Mouse (Mus musculus) NIH3T3 (cell line): ENCODE measurements at regions not wholly inside any gene's neighbourhood (a gene's known extent, or its start where the extent isn't known, plus 50 kb on each side); places are given as distances from the start of the nearest gene placed in this dataset.
"Not testable (repeated sequence)": the region's sequence is repeated elsewhere in the genome, so short reads cannot be mapped to it uniquely, and the experiment has no call there.

Experiments used
- DNase-seq: peaks from one replicate; pipeline ENCODE4 v3.0.0-alpha.2; 2012; ENCODE audit warnings: low read depth

DNA sequence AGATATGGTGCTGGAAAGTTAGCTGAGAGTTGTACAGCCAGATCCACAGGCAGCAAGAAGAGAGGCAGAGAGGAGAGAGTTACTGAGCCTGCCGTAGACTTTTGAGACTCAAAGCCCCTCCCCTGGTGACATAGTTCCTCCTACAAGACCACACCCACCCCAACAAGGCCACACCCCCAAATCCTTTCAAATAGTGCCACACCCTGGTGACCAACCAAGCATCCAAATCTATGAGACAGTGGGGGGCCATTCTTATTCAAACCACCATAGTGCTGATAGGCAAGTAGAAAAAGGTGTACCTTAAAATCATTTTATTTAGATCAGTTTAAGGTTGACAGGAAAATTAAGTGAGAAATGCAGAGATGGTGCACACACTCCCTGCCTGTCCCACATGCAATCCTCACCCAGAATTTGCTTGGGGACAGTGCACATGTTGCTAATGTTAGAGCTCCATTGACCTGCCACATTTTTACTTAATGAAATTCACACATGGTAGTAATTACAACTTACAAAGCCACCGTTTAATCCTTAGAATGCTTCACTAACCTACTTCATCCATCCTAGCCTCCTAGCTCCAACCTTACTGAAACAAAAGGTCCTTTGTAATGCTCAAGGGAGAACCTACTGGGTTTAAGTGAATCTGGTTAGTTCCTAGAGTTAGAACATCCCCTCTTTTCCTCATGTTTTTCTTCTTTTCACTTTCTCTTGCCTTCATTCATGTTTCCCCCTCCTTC, 86.5 kb downstream of the Phlda1 start:
- no peak for DNase-seq

DNA sequence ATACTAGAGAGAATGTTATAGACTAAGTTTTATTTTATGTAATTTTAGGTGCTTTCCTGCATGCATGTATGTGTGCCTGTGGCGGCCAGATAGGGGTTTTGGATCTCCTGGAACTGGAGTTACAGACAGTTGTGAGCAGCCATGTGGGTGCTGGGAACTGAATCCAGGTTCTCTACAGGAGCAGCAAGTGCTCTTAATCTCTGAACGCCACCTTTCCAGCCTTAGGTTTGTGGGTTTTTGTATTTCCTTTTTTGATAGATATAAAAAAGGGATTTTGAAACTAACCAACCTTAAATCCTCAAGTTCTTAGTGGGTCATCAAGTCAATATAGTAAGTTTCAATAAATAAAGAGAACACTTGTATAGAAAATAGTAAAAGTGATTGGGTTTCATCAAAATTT, 87.2 kb downstream of the Phlda1 start:
- no peak for DNase-seq

DNA sequence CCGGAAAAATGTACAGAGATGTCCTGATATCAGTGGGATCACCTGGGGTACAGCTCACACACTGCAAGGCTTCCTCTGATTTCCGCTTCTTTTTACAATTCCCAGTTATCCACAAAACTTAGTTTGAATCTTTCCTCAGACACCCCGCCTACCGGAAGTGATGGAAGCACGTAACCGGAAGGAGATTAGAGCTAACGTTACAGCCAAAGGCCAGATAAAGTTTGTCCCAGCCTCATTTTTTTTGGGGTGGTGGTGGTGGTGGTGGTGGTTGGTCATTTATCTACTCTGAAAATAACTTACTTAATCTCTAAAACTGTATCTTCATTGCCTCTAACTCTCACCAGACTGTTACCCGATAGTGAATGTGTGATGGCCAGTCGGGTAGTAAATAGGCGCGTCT, 88.1 kb downstream of the Phlda1 start:
- DNase-seq = no peak

DNA sequence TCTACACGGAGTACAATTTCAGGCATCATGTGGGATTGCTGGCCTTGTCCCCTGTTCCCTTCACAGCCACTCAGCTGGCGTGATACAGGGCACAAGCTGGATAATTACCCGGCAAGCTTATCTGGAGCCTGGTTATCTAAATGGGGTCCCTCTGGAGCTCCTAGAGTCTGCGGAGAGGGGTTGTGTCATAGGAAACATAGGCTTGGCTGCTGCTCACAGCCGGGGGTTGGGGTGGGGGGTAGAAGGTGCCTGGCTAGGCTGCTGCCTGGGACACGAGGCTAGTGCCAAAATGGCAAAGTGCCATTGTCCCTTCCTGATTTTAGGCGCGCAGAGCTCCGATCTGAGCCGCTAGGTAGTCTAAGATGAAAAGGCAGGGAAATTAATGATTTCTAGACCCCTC, 88.6 kb downstream of the Phlda1 start:
- no peak for DNase-seq

DNA sequence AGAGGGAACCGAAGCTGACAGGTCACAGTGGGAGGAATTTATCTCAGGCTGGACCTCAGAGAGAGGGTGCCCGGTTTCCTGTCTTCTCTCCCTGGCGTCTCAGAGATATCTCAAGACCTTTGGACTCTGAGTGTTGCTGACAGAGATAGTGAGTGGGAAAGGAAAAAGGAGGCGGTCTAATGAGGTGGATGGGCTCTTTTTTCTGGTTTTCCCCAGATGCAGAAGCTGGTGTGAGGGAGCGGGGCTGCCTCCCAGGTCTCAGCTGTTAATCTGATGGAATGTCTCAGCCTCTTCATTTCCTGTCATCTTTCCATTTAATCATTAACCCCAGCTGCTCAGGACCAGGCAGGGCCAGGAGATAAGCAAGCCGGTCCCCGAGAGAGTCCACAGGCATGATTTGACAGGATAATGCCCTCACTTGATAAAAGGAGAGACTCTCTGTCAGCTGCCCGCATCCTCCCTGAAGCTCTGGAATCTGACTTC, 89.5 kb downstream of the Phlda1 start:
- no peak for DNase-seq

DNA sequence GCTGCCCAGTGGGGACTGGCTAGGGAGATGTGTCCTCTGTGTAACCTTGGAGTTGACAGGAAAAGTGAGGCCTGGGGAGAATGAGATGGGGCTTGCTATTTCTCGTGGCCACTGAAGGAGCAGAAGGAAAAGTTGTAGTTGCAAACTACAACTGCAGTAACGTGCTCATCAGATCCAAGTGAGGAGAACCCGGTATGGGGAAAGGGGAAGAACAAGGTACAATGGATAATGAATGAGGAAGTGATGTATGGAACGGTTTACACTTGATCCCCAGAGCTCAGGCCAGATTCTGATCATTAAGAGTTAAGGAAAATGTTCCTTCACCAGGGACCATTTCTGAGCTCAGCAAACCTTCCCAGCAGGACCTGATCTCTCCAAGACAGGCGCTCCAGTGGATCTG, 92.6 kb downstream of the Phlda1 start:
- DNase-seq = no peak

DNA sequence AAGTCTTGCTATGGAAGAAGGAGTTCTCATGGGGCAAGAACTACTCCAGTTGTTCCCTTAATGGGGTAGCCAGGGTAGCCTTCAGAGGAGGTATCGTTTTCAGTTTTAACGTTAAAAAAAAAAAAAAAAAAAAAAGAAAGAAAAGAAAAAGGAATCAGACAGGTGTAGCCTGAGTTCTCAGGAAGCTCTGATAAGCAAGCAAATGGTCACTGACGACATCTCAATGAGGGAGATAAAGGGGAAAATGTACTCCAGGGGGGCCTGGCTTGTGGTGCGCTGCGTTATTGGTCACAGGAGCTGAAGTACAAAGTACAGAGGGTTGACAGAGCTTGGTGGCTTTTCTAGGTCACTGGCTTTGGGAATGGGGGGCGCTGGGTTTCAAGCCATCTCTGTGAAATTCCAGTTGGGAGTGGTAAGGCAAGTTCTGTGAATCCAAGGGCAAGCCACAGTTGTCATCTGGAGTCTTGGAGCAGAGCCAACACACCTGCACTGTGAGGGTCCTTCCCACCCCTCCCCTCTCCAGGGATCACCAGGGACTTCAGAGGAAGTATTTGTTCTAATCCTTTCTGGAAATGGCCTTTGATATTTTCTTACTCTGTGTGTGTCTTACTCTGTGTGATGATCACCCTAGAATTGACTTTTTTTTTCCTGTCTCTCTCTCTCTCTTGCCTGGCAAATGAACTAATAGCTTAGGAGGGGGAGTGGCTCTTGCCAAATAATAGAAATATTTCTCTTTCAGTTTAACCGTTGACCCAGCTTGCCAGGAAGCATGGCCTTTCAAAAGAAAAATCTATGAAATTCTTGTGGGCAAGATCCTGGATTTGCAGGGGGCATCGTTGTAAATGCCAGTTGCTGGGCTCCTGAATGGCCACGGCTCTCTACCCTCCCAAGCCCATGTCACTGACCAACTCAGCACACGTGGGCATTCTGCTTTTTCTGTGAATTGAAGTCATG, 93.5 kb downstream of the Phlda1 start:
- peak; percentile 46 for DNase-seq

DNA sequence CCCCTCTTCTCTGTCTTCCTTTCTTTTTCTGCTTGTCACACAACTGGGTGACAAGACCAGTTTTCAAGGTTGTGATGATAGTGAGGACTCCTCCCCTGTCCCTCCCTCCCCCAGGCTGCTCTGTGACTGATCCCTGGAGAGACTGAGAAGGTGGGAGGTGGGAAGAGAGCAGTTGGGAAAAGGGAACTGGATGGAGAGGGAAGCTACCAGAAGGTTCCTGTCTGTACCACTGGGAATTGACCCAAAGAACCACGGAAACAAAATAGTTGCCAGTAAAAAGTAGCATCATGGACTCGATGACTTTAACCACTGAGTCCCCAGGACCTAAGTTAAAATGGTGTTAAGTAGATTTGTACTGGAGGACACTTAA, 94.2 kb downstream of the Phlda1 start:
- no peak for DNase-seq

DNA sequence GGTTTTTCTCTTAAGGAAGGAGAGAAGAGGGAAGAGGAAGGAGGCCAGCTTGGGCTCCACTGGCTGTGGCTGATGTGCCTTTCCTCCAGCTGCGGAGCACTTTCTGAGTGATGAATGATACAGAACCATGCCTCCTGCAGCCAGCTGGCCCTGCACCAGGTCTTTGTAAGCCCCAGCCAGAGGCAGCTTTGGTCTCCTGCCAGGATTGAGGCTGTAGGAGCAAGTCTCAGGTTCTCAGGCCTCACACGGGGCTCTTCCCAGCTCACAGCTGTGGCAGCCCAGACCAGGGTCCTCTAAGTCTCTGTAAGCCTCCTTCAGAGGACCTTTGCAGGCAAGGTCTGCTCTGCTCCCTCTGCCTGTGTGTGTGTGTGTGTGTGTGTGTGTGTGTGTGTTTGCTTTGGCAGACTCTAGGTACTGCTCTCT, 94.6 kb downstream of the Phlda1 start:
- peak; percentile 100 for DNase-seq

DNA sequence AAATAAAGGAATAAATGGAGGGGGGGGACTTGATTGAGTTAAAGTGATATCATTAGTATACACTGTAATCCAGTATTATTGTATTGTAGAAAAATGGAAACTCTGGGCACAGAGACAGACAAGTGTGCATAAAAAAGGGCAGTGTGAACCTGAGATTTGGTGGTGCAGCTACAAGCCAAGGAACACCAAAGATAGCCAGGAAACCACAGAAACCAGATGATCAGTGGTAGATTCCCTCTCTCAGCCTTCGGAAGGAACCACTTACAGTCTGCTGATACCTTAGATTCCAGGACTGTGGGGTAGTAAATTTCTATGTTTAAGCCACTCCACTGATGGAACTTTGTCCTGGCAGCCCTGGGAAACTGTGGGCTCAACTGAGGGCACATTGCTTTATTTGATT, 97.1 kb downstream of the Phlda1 start:
- no peak for DNase-seq

DNA sequence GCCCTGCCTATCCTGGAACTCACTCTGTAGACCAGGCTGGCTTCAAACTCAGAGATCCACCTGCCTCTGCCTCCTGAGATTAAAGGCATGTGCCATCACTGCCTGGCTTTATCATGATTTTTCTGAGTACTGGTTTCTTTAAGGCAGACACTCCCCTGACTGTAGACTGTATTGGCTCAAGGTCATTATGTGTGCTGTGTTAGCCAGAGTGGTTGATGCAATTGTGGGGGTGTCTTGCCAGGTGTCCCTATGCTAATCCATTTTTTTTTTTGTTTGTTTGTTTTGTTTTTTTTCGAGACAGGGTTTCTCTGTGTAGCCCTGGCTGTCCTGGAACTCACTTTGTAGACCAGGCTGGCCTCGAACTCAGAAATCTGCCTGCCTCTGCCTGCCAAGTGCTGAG, 101.3 kb downstream of the Phlda1 start:
- DNase-seq = not testable (repeated sequence)

DNA sequence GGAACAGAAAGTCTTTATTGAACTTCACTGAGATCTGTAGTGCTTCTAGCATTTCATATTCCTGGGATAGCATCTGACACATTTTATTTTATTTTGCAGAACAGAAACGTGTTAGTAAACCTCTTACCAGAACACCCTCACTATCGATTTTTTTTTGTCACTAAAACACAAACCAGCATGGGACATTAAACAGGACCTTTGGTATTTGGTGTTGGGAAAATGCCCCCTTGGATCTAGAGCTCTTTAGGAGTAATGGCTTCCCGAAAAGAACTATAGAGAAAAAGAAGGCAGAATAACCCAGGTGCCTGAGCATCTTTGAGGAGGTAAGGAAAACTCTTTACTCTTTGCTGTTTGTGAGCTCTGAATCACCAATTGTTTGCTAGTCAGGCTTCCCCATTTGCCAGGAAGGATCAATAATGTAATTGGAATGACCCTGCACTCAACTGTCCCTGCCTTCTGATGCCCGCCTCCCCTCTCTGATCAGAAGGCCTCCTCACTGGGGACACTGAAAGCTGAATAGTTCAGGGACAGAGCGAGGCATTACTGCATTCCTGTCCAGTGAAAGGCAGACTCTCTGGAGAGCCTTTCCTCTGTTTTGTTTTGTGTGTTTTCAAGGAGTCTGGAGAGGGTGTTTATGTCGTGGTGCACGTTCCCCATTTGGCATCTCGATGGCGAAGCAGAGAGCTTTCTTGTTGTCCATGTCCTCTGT, 102.5 kb downstream of the Phlda1 start:
- no peak for DNase-seq

DNA sequence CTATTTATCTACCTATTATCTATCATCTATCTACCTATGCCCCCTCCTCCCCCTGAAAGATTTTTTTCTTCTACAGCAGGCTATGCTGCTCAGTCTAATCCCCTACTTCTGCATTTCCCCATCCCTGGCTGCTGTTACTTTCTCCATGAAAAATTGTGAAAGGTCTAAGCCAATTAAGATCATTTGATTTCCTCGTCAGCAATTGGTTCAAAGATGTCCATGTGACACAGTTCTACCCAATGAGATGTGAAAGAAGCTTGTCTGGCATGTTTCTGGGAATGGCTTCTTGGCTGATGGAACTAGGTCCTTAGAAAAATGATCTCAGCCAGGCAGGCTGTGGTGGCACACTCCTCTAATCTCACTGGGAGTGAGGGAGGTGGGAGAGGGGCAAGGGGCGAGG, 103.8 kb downstream of the Phlda1 start:
- no peak for DNase-seq

DNA sequence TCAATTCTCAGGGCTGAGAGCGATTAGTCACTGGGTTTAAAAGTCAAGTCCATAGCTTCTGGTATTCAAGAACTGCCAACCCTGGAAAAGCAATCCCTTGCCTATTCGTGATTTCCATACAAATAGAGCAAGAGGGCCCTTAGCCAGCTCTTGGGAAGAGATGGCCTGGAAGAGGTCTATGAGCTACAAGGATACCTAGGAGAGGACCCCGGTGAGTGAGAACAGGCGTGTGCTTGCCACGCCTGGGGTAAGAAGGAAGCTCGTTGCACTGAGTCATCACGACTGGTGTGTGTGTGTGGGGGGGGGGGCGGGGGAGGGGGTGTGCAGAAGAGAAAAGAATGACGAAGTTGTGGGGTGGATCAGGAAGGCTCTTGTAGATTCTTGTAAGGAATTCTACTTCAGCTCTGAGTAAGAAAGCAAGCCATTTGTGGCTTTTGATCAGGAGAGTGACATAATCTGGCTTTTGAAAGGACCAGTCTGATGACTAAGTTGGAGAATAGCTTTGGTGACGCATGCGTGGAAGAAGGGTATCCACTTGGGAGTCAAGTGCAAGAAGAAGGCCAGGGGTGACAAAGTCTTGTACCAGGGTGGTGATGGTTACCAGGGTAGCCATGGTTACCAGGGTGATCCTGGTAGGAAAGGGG, 113.7 kb downstream of the Phlda1 start:
- DNase-seq = peak; percentile 76

DNA sequence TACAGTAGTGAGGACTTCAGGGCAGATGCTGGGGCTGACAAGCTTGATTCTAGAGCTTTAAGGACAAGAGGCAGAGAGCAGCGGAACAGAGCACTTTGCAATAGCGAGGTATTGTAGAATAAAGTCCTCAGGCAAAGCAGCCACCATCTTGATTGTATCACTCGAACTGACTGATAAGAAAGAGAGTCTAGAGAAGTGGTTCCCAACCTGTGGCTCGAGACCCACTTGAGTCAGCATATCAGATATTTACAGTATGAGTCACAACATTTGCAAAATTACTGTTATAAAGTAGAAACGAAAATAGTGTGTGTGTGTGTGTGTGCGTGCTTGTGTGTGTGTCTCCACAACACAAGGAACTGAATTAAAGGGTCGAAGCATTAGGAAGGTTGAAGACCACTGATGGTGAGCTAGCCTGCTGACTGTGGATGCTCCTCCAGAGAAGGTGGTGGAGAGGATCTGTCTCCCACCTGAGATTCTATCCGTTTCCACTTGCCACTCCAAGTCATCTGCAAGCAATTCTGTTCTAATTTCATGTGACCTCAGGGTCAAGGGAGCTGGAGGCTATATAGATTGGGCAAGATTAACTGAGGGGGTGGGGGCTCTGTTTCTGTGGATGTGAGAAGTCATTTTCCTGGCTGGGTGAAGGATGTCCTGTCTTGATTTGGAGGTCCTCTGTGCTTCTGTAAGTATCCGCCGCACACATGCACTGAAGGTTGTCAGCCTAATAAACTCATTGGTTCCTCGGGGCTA, 115.0 kb downstream of the Phlda1 start:
- DNase-seq = peak; percentile 58

DNA sequence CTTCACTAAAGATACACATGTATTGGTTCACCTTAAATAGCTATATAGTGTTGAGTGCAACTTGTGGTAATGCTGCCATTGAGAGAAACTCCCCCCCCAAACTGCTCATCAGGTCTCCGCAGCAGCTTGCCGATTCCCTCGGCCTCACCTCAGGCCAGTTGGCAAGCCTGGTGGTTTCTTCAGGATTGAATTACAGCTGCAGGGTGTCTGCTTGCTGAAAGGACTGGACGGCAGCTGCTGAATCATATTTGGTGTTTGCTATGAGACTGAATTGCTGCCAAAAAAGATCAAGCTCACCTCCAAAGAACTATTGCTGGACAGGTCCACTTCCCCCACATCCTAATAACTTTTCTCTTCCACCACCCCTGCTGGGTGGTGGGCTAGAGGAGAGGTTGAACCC, 116.7 kb downstream of the Phlda1 start:
- peak; percentile 83 for DNase-seq

DNA sequence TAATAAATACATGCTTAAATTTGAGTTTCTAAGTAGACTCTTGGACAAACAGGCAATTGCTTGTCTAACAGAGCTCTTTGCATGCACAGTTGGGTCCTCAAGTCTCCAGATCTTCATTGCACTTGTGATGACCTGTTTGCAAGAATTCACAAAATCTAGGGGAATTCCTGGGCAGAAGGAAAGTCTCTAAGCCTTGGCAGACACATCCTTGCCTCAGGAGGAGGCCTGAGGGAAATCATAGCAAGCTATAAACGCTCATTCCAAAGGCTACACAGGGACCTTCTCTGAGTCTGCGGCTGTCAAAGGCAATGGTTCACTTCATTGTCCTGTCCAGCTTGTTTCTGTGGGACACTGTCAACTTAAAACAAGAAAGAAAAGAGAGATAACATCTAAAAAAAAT, 117.9 kb downstream of the Phlda1 start:
- DNase-seq = peak; percentile 39

DNA sequence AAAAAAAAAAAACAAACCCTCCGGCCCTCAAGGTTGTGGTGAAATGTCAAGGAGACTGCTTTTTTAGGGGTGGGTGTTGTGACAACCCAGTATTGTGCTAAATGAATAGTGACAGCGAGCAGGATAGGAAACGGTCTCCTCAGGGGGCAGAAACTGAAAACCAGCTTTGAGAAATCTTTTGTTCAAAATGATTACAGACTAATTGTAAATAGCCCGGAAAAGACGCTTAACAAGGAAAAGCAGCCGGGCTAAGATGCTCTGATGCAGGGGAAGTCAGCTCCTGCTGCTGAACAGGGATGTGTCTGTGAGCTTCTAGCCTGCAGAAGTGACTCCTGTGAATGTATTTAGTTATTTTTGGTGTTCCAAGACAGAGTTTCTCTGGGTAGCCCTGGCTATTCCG, 118.5 kb downstream of the Phlda1 start:
- DNase-seq = no peak

DNA sequence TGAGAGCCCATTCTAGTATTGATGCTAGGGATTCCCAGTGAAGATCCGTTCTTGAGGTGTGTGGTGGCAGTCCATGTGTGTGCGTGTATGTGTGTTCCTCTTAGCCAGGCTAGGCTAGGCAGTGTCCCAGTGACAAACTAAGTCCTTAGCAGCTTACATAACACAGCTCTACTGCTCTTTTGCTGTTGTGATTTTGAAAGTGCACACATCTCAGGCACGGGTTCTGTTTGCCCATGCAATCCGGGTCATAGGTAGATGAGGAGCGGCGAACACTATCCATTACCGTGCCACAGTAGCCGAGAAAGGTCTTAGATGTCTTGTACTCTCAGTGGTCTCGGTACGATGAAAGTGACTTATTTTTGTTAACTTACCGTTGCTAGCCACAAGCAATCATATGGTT, 119.5 kb downstream of the Phlda1 start:
- no peak for DNase-seq

DNA sequence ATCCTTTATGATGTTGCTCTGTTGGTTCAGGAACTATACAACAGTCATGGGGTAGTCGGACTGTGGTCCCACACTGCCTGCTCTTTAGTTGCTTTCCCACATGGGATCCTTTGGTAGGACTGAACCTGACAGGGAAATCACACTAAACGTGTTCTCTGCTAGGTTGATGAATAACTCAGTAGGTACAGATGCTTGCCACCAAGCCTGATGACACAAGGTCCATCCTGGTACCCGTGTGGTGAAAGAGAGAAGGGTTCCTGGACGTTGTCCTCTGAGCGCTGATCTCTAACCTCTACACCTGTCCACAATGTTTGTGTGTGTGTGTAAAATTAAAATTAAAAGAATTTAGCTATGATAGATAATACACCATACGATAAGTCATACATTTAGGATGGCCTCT, 119.9 kb downstream of the Phlda1 start:
- DNase-seq = no peak

DNA sequence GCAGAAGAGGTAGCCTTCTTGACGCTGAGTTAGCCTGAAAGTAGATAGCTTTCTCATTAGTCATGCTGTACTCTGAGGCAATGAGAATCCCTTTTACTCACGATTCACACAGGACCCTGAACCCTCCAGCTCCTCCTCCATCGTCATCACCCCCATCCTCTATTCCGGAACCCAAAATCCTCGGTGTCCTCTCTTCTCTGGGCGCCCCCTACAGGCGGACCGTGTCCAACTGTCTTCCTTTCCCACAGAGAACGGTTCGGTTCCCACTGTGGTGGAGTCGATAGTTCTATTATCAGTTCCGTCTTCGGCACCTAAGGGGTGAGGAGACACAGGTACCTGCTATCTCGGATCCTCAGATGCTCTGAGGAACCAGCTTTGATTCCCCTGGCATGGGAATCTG, 130.2 kb downstream of the Phlda1 start:
- no peak for DNase-seq
